Mouse (Mus musculus) left cerebral cortex, postnatal 4 days (tissue): ENCODE measurements at regions not wholly inside any gene's neighbourhood (a gene's known extent, or its start where the extent isn't known, plus 50 kb on each side); places are given as distances from the start of the nearest gene placed in this dataset.
A peak's percentile ranks its signal among the peaks of the same experiment; 100 is the strongest.
"Not testable (repeated sequence)": the region's sequence is repeated elsewhere in the genome, so short reads cannot be mapped to it uniquely, and the experiment has no call there.

ENCODE experiments used
- DNase-seq: peaks from one replicate; pipeline ENCODE4 v3.0.0-alpha.2; 2022
- intact Hi-C: fragments of 180-260 bp; cut with DNase I; formaldehyde crosslinking; loops from one replicate; pipeline ENCODE4 v1.15.1; 2025

GRCm38 (mm10) chr16:56323828-56324227, 119.7 kb downstream of the Impg2 start:
- intact Hi-C loops, DNase-seq: not testable (repeated sequence)

- intact Hi-C loops = no loop called here
- no peak for DNase-seq
Measured at GRCm38 (mm10) chr16:56349415-56349814, 128.3 kb upstream of the Abi3bp start.

GRCm38 (mm10) chr16:56352888-56353287, 124.8 kb upstream of the Abi3bp start:
- DNase-seq = no peak
- intact Hi-C loops = no loop called here

- DNase-seq = no peak
- intact Hi-C loops = no loop called here
Measured at GRCm38 (mm10) chr16:56359101-56359500, 118.6 kb upstream of the Abi3bp start.

- intact Hi-C loops = no loop called here
- DNase-seq = peak; percentile 31
Measured at GRCm38 (mm10) chr16:56360992-56361391, 116.7 kb upstream of the Abi3bp start.

GRCm38 (mm10) chr16:56378356-56378755, 99.3 kb upstream of the Abi3bp start:
- peak; percentile 2 for DNase-seq
- intact Hi-C loops = no loop called here

GRCm38 (mm10) chr16:56380680-56381079, 97.0 kb upstream of the Abi3bp start:
- DNase-seq = no peak
- intact Hi-C loops = no loop called here

GRCm38 (mm10) chr16:56386539-56386938, 91.1 kb upstream of the Abi3bp start:
- DNase-seq = no peak
- intact Hi-C loops = no loop called here

GRCm38 (mm10) chr16:56392843-56393242, 84.8 kb upstream of the Abi3bp start:
- intact Hi-C loops = no loop called here
- no peak for DNase-seq

GRCm38 (mm10) chr16:56396586-56396985, 81.1 kb upstream of the Abi3bp start:
- DNase-seq = no peak
- intact Hi-C loops = no loop called here

- intact Hi-C loops = no loop called here
- no peak for DNase-seq
Measured at GRCm38 (mm10) chr16:56399541-56399940, 78.1 kb upstream of the Abi3bp start.

- DNase-seq = peak; percentile 35
- intact Hi-C loops = no loop called here
Measured at GRCm38 (mm10) chr16:56423761-56424160, 53.9 kb upstream of the Abi3bp start.
